Mouse (Mus musculus) forebrain, embryonic 15.5 days (tissue): Measurements from ENCODE around the gene Pp2d1. TPM values are rescaled to one million over a fixed set of nuclear protein-coding genes. Genes with fewer than 3 reads are reported as not detected.

ENCODE experiments used
- ATAC-seq: fragments of 200-750 bp; cut with Nextera tagmentation; replicated peaks from 2 replicates; pipeline ENCODE4 v1.8.0; 2017; ENCODE audit warnings: mild to moderate bottlenecking, moderate TSS enrichment, moderate library complexity
- H3K27ac ChIP-seq: fragments of 300-500 bp; sonication (generic); replicated peaks from 2 replicates; pipeline ENCODE4 v1.5.1; 2015; ENCODE audit warnings: mild to moderate bottlenecking, inconsistent platforms
- H3K27me3 ChIP-seq: fragments of 300-500 bp; sonication (generic); 2 replicates; pipeline ENCODE4 v1.6.1; 2015; ENCODE audit warnings: inconsistent platforms
- H3K36me3 ChIP-seq: fragments of 300-500 bp; sonication (generic); 2 replicates; pipeline ENCODE4 v1.6.1; 2015; ENCODE audit warnings: mild to moderate bottlenecking, inconsistent platforms
- H3K4me1 ChIP-seq: fragments of 300-500 bp; sonication (generic); 2 replicates; pipeline ENCODE4 v1.6.1; 2015; ENCODE audit warnings: inconsistent platforms
- H3K4me2 ChIP-seq: fragments of 300-500 bp; sonication (generic); replicated peaks from 2 replicates; pipeline ENCODE4 v1.6.1; 2015; ENCODE audit warnings: mild to moderate bottlenecking, inconsistent platforms
- H3K4me3 ChIP-seq: fragments of 300-500 bp; sonication (generic); 2 replicates; pipeline ENCODE4 v1.5.1; 2015; ENCODE audit warnings: mild to moderate bottlenecking, inconsistent platforms
- H3K9ac ChIP-seq: fragments of 300-500 bp; sonication (generic); replicated peaks from 2 replicates; pipeline ENCODE4 v1.6.1; 2015; ENCODE audit warnings: mild to moderate bottlenecking, inconsistent platforms
- H3K9me3 ChIP-seq: fragments of 300-500 bp; sonication (generic); 2 replicates; pipeline ENCODE4 v1.6.1; 2016; ENCODE audit warnings: inconsistent platforms
- WGBS: fragments of 180-500 bp; shearing (Covaris S2); methylation state at CpG from one replicate; pipeline ENCODE4 v1.1.7; 2015; ENCODE audit warnings: mixed read lengths; 5-methylcytosine and 5-hydroxymethylcytosine counted together
- polyA plus RNA-seq: library from polyadenylated mRNA; unstranded; fragments of >200 nt; fragmentation: Nextera tagmentation; extraction: Ambion mirVana; gene quantifications from 2 replicates; pipeline ENCODE4 v1.2.1, GENCODE M21; 2015

Gene Pp2d1
- polyA plus RNA-seq, 1 experiment from 2014 or later, result 0.73 TPM

GRCm38 (mm10) chr17:53512311-53512951 is 26.8 kb downstream of the Pp2d1 start:
- Histone ChIP-seq H3K4me1 (peaks cover 3% of the 10 kb centered on the region; the same call in 1 of the 2 replicates), H3K9ac (no peak overlapping the region), H3K27me3 (no peaks in the 10 kb centered on the region), H3K9me3 (no peaks in the 10 kb centered on the region), H3K4me3 (no peak overlapping the region), H3K4me2 (no peak overlapping the region), H3K27ac (no peak overlapping the region), H3K36me3 (no peaks in the 10 kb centered on the region)
- WGBS, result 74% methylated on average over 2 of the region's 2 CpGs
- peak; percentile 65 for ATAC-seq

GRCm38 (mm10) chr17:53502966-53503365 is 36.3 kb downstream of the Pp2d1 start:
- ATAC-seq, result no peak
- H3K36me3 ChIP-seq, result peaks cover 42% of the 10 kb centered on the region

GRCm38 (mm10) chr17:53489007-53489378 is 50.3 kb downstream of the Pp2d1 start:
- Histone ChIP-seq H3K9me3 (no peaks in the 10 kb centered on the region), H3K27me3 (no peaks in the 10 kb centered on the region), H3K4me1 (no peaks in the 10 kb centered on the region), H3K4me2 (no peak overlapping the region), H3K36me3 (peaks cover 33% of the 10 kb centered on the region), H3K27ac (no peak overlapping the region), H3K9ac (no peak overlapping the region), H3K4me3 (no peak overlapping the region)
- WGBS, result 94% methylated on average over 1 of the region's 1 CpGs
- ATAC-seq, result no peak

More at GRCm38 (mm10) chr17:53502966-53503365, 36.3 kb downstream of the Pp2d1 start:
- H3K9me3 ChIP-seq, result no peaks in the 10 kb centered on the region
- no peak overlapping the region for H3K4me2 ChIP-seq
- H3K4me3 ChIP-seq, result no peak overlapping the region
- H3K27me3 ChIP-seq, result no peaks in the 10 kb centered on the region
- H3K27ac ChIP-seq, result no peak overlapping the region
- no peaks in the 10 kb centered on the region for H3K4me1 ChIP-seq
- WGBS, result 96% methylated on average over 2 of the region's 2 CpGs
- H3K9ac ChIP-seq, result no peak overlapping the region

- no peak overlapping the region for H3K9ac ChIP-seq
- ATAC-seq, result no peak
- no peaks in the 10 kb centered on the region for H3K9me3 ChIP-seq
- H3K36me3 ChIP-seq, result peaks cover 31% of the 10 kb centered on the region
- no peaks in the 10 kb centered on the region for H3K4me1 ChIP-seq
- no peak overlapping the region for H3K27ac ChIP-seq
- H3K4me2 ChIP-seq, result no peak overlapping the region
- no peaks in the 10 kb centered on the region for H3K27me3 ChIP-seq
- H3K4me3 ChIP-seq, result no peak overlapping the region
- 96% methylated on average over 4 of the region's 4 CpGs for WGBS
Observed at GRCm38 (mm10) chr17:53488291-53489006, 50.8 kb downstream of the Pp2d1 start.

GRCm38 (mm10) chr17:53480433-53480832 is 58.8 kb downstream of the Pp2d1 start:
- H3K36me3 ChIP-seq, result peaks cover 9% of the 10 kb centered on the region
- peaks cover 28% of the 10 kb centered on the region for H3K4me1 ChIP-seq
- peak overlapping the region; percentile 87 for H3K4me2 ChIP-seq
- no peak overlapping the region for H3K27ac ChIP-seq
- H3K9me3 ChIP-seq, result no peaks in the 10 kb centered on the region
- H3K4me3 ChIP-seq, result peak overlapping the region; percentile 89
- ATAC-seq, result no peak
- H3K9ac ChIP-seq, result peak overlapping the region; percentile 94
- WGBS, result 59% methylated on average over 7 of the region's 7 CpGs
- no peaks in the 10 kb centered on the region for H3K27me3 ChIP-seq

- Histone ChIP-seq H3K9me3 (no peaks in the 10 kb centered on the region), H3K36me3 (peaks cover 5% of the 10 kb centered on the region), H3K4me2 (peak overlapping the region; percentile 87), H3K4me3 (peak overlapping the region; percentile 89), H3K4me1 (peaks cover 28% of the 10 kb centered on the region), H3K27me3 (no peaks in the 10 kb centered on the region), H3K9ac (peak overlapping the region; percentile 94), H3K27ac (peak overlapping the region; percentile 99)
- WGBS, result under 1% methylated on average over 33 of the region's 33 CpGs
- no peak for ATAC-seq
Observed at GRCm38 (mm10) chr17:53479604-53480041, 59.6 kb downstream of the Pp2d1 start.

- Histone ChIP-seq H3K36me3 (no peaks in the 10 kb centered on the region), H3K27me3 (no peaks in the 10 kb centered on the region), H3K4me1 (peaks cover 28% of the 10 kb centered on the region), H3K4me2 (peak within 1 kb of the TSS; percentile 87), H3K9ac (peak within 1 kb of the TSS; percentile 94), H3K27ac (peak within 1 kb of the TSS; percentile 99), H3K4me3 (peak within 1 kb of the TSS; percentile 89), H3K9me3 (no peaks in the 10 kb centered on the region)
- peak; percentile 98 for ATAC-seq
- under 1% methylated on average over 82 of the region's 82 CpGs for WGBS
Observed at GRCm38 (mm10) chr17:53478858-53479603, 60.2 kb downstream of the Pp2d1 start, which contains the start of gene Rab5a. TSS of gene Rab5a (plus strand) at chr17:53479234.

- ATAC-seq, result no peak
- H3K27me3 ChIP-seq, result no peaks in the 10 kb centered on the region
- peak overlapping the region; percentile 89 for H3K4me3 ChIP-seq
- H3K9me3 ChIP-seq, result no peaks in the 10 kb centered on the region
- H3K36me3 ChIP-seq, result no peaks in the 10 kb centered on the region
- peaks cover 28% of the 10 kb centered on the region for H3K4me1 ChIP-seq
- WGBS, result 6% methylated on average over 15 of the region's 15 CpGs
- H3K9ac ChIP-seq, result peak overlapping the region; percentile 94
- peak overlapping the region; percentile 99 for H3K27ac ChIP-seq
- H3K4me2 ChIP-seq, result peak overlapping the region; percentile 87
Observed at GRCm38 (mm10) chr17:53478066-53478857, 61.0 kb downstream of the Pp2d1 start.

- no peaks in the 10 kb centered on the region for H3K4me1 ChIP-seq
- no peaks in the 10 kb centered on the region for H3K27me3 ChIP-seq
- no peak overlapping the region for H3K4me2 ChIP-seq
- no peak overlapping the region for H3K27ac ChIP-seq
- H3K9ac ChIP-seq, result no peak overlapping the region
- ATAC-seq, result no peak
- no peaks in the 10 kb centered on the region for H3K36me3 ChIP-seq
- H3K9me3 ChIP-seq, result no peaks in the 10 kb centered on the region
- no peak overlapping the region for H3K4me3 ChIP-seq
Observed at GRCm38 (mm10) chr17:53468697-53469096, 70.6 kb downstream of the Pp2d1 start.

GRCm38 (mm10) chr17:53465569-53465968 is 73.7 kb downstream of the Pp2d1 start:
- 66% methylated on average over 4 of the region's 4 CpGs for WGBS

GRCm38 (mm10) chr17:53463496-53463840 is 75.8 kb downstream of the Pp2d1 start:
- no peaks in the 10 kb centered on the region for H3K36me3 ChIP-seq
- ATAC-seq, result peak; percentile 60
- 17% methylated on average over 6 of the region's 9 CpGs for WGBS

More at GRCm38 (mm10) chr17:53465569-53465968, 73.7 kb downstream of the Pp2d1 start:
- Histone ChIP-seq H3K9me3 (no peaks in the 10 kb centered on the region), H3K27me3 (no peaks in the 10 kb centered on the region), H3K36me3 (no peaks in the 10 kb centered on the region), H3K4me1 (peaks cover 6% of the 10 kb centered on the region), H3K4me2 (no peak overlapping the region), H3K9ac (no peak overlapping the region), H3K4me3 (no peak overlapping the region), H3K27ac (no peak overlapping the region)
- no peak for ATAC-seq

More at GRCm38 (mm10) chr17:53463496-53463840, 75.8 kb downstream of the Pp2d1 start:
- Histone ChIP-seq H3K4me1 (peaks cover 6% of the 10 kb centered on the region), H3K9me3 (no peaks in the 10 kb centered on the region), H3K4me2 (peak overlapping the region; percentile 68), H3K4me3 (peak overlapping the region; percentile 43), H3K27ac (no peak overlapping the region), H3K9ac (peak overlapping the region; percentile 48), H3K27me3 (no peaks in the 10 kb centered on the region)
